In genomic region chr11:12180351-12180750, GRCm38 (mm10) we compare ENCODE assay signal across 18 mouse cellular contexts.
A peak's percentile ranks its signal among the peaks of the same experiment; 100 is the strongest.
DNase-seq lines count a peak whose midpoint lies in the region; ATAC-seq lines count a peak whose summit lies in the region.
"Had no signal": no experiment of that assay in that cellular context is flagged by ENCODE, and none has a peak within 500 bp of the region (broad histone marks: within the 10 kb centered on the region; RNA-seq: fewer than 3 reads in every experiment).

No protein-coding gene starts in this region.

- no peak overlapping the region for H3K4me3 ChIP-seq in kidney, embryonic 14.5 days (ENCODE audit: low read length)
- H3K4me3 ChIP-seq in neural tube, embryonic 12.5 days, result no peak overlapping the region
- no peak overlapping the region for H3K4me3 ChIP-seq in neural tube, embryonic 15.5 days (replicated peaks)
- H3K4me3 ChIP-seq in embryonic facial prominence, embryonic 12.5 days, result no peak overlapping the region
- H3K4me3 ChIP-seq: erythroblast, embryonic 14.5 days; heart, adult 2 months; heart, embryonic 15.5 days; liver, embryonic 12.5 days; megakaryocyte, embryonic 14.5 days had no signal

- H3K9ac ChIP-seq in kidney, embryonic 14.5 days (ENCODE audit: low read depth, low read length), result no peak overlapping the region
- no peak overlapping the region for H3K9ac ChIP-seq in neural tube, embryonic 12.5 days
- no peak overlapping the region for H3K9ac ChIP-seq in neural tube, embryonic 15.5 days (replicated peaks)
- no peak overlapping the region for H3K9ac ChIP-seq in embryonic facial prominence, embryonic 12.5 days
- H3K9ac ChIP-seq: heart, embryonic 15.5 days; liver, embryonic 12.5 days had no signal

- H3K4me1 ChIP-seq in kidney, embryonic 14.5 days (ENCODE audit: control insufficient read depth, insufficient read depth, low read length), result no peaks in the 10 kb centered on the region
- H3K4me1 ChIP-seq in neural tube, embryonic 12.5 days, result peaks cover 3% of the 10 kb centered on the region; the same call in 1 of the 2 replicates
- H3K4me1 ChIP-seq in neural tube, embryonic 15.5 days, result no peaks in the 10 kb centered on the region
- H3K4me1 ChIP-seq in embryonic facial prominence, embryonic 12.5 days, result no peaks in the 10 kb centered on the region
- H3K4me1 ChIP-seq: heart, embryonic 15.5 days; liver, embryonic 12.5 days; megakaryocyte, embryonic 14.5 days had no signal

- H3K4me2 ChIP-seq in kidney, embryonic 14.5 days (replicated peaks; ENCODE audit: low read depth, low read length), result no peak overlapping the region
- no peak overlapping the region for H3K4me2 ChIP-seq in neural tube, embryonic 12.5 days (replicated peaks)
- H3K4me2 ChIP-seq in neural tube, embryonic 15.5 days, result no peak overlapping the region
- no peak overlapping the region for H3K4me2 ChIP-seq in embryonic facial prominence, embryonic 12.5 days (replicated peaks)
- H3K4me2 ChIP-seq: heart, embryonic 15.5 days; liver, embryonic 12.5 days had no signal

- H3K27ac ChIP-seq in kidney, embryonic 14.5 days (ENCODE audit: low read depth, low read length), result no peak overlapping the region
- H3K27ac ChIP-seq in neural tube, embryonic 12.5 days, result no peak overlapping the region
- no peak overlapping the region for H3K27ac ChIP-seq in neural tube, embryonic 15.5 days (replicated peaks)
- H3K27ac ChIP-seq in embryonic facial prominence, embryonic 12.5 days, result no peak overlapping the region
- H3K27ac ChIP-seq: heart, adult 2 months; heart, embryonic 15.5 days; liver, embryonic 12.5 days had no signal

- H3K27me3 ChIP-seq in kidney, embryonic 14.5 days (ENCODE audit: control insufficient read depth, insufficient read depth, low read length), result no peaks in the 10 kb centered on the region
- no peaks in the 10 kb centered on the region for H3K27me3 ChIP-seq in neural tube, embryonic 12.5 days (replicated peaks)
- no peaks in the 10 kb centered on the region for H3K27me3 ChIP-seq in neural tube, embryonic 15.5 days (replicated peaks)
- no peaks in the 10 kb centered on the region for H3K27me3 ChIP-seq in embryonic facial prominence, embryonic 12.5 days
- H3K27me3 ChIP-seq: heart, embryonic 15.5 days; liver, embryonic 12.5 days; megakaryocyte, embryonic 14.5 days had no signal

- H3K9me3 ChIP-seq in kidney, embryonic 14.5 days (ENCODE audit: control insufficient read depth, low read length), result no peaks in the 10 kb centered on the region
- no peaks in the 10 kb centered on the region for H3K9me3 ChIP-seq in neural tube, embryonic 12.5 days
- no peaks in the 10 kb centered on the region for H3K9me3 ChIP-seq in neural tube, embryonic 15.5 days (replicated peaks)
- no peaks in the 10 kb centered on the region for H3K9me3 ChIP-seq in embryonic facial prominence, embryonic 12.5 days
- H3K9me3 ChIP-seq: heart, embryonic 15.5 days; liver, embryonic 12.5 days; megakaryocyte, embryonic 14.5 days had no signal

- peak; percentile 83 for ATAC-seq in kidney, embryonic 14.5 days (ENCODE audit: low FRiP score, low TSS enrichment)
- 0 out of 2 replicates have a peak, but pooled peaks have one; percentile 34 for ATAC-seq in neural tube, embryonic 12.5 days (ENCODE audit: low FRiP score, low read depth)
- ATAC-seq in neural tube, embryonic 15.5 days (ENCODE audit: low FRiP score), result no peak
- ATAC-seq in embryonic facial prominence, embryonic 12.5 days (ENCODE audit: insufficient number of reproducible peaks, insufficient read depth, low FRiP score, low TSS enrichment), result peak; percentile 67; the same call in 1 of the 2 replicates
- ATAC-seq: liver, embryonic 12.5 days had no signal

- WGBS in kidney, embryonic 14.5 days, result 28% methylated on average over 4 of the region's 4 CpGs
- WGBS in neural tube, embryonic 12.5 days, result 40% methylated on average over 4 of the region's 4 CpGs
- WGBS in neural tube, embryonic 15.5 days, result 36% methylated on average over 4 of the region's 4 CpGs
- 46% methylated on average over 4 of the region's 4 CpGs for WGBS in embryonic facial prominence, embryonic 12.5 days

- H3K36me3 ChIP-seq in kidney, embryonic 14.5 days (ENCODE audit: control insufficient read depth, insufficient read depth, low read length), result no peaks in the 10 kb centered on the region
- no peaks in the 10 kb centered on the region for H3K36me3 ChIP-seq in neural tube, embryonic 12.5 days
- no peaks in the 10 kb centered on the region for H3K36me3 ChIP-seq in neural tube, embryonic 15.5 days
- H3K36me3 ChIP-seq in embryonic facial prominence, embryonic 12.5 days, result no peaks in the 10 kb centered on the region
- H3K36me3 ChIP-seq: heart, embryonic 15.5 days; liver, embryonic 12.5 days had no signal

- DNase-seq in kidney, adult 18-20 months, result no peak
- no peak for DNase-seq in liver
- no peak for DNase-seq in heart, adult 11 months
- DNase-seq: cerebellum, adult 9-11 months; gastrocnemius, postnatal 14 days; heart, adult 2 months; heart, postnatal 4 days; kidney, adult 8-10 months; lung, adult 2 months; thymus, postnatal 25 days had no signal
